Mouse (Mus musculus) urinary bladder, postnatal 25 days (tissue): ENCODE data around the gene Tmx1.

Source experiments
- DNase-seq: peaks from one replicate; pipeline ENCODE4 v3.0.0; 2022; ENCODE audit warnings: low spot score

Tmx1 gene

GRCm38 (mm10) chr12:70452726-70453645 is at the start of gene Tmx1:
Tmx1 (plus strand) TSS chr12:70453095.
- DNase-seq, result peak; percentile 99

GRCm38 (mm10) chr12:70404327-70404726 is 48.6 kb upstream of the Tmx1 start:
- no peak for DNase-seq

GRCm38 (mm10) chr12:70408396-70408795 is 44.5 kb upstream of the Tmx1 start:
- no peak for DNase-seq

- DNase-seq, result no peak
Measured at GRCm38 (mm10) chr12:70409600-70409999, 43.3 kb upstream of the Tmx1 start.

- DNase-seq, result no peak
Measured at GRCm38 (mm10) chr12:70420216-70420615, 32.7 kb upstream of the Tmx1 start.

- no peak for DNase-seq
Measured at GRCm38 (mm10) chr12:70421028-70421427, 31.9 kb upstream of the Tmx1 start.

GRCm38 (mm10) chr12:70422322-70423118 is 30.4 kb upstream of the Tmx1 start:
- no peak for DNase-seq

- no peak for DNase-seq
Measured at GRCm38 (mm10) chr12:70427885-70428284, 25.0 kb upstream of the Tmx1 start.

- no peak for DNase-seq
Measured at GRCm38 (mm10) chr12:70429637-70430036, 23.3 kb upstream of the Tmx1 start.

- peak; percentile 16 for DNase-seq
Measured at GRCm38 (mm10) chr12:70430307-70430950, 22.5 kb upstream of the Tmx1 start.

- DNase-seq, result no peak
Measured at GRCm38 (mm10) chr12:70431428-70431827, 21.5 kb upstream of the Tmx1 start.

- DNase-seq, result no peak
Measured at GRCm38 (mm10) chr12:70449961-70450360, 2.9 kb upstream of the Tmx1 start.

GRCm38 (mm10) chr12:70451533-70451932 is 1.4 kb upstream of the Tmx1 start:
- no peak for DNase-seq

GRCm38 (mm10) chr12:70452143-70452542 is 752 bp upstream of the Tmx1 start:
- DNase-seq, result no peak

GRCm38 (mm10) chr12:70455226-70455625 is 2.3 kb downstream of the Tmx1 start:
- no peak for DNase-seq

GRCm38 (mm10) chr12:70459546-70459945 is 6.7 kb downstream of the Tmx1 start:
- DNase-seq, result no peak

- DNase-seq, result no peak
Measured at GRCm38 (mm10) chr12:70464016-70464415, 11.1 kb downstream of the Tmx1 start.

- DNase-seq, result no peak
Measured at GRCm38 (mm10) chr12:70475336-70475735, 22.4 kb downstream of the Tmx1 start.

- no peak for DNase-seq
Measured at GRCm38 (mm10) chr12:70476884-70477576, 24.1 kb downstream of the Tmx1 start.

GRCm38 (mm10) chr12:70477593-70478287 is 24.8 kb downstream of the Tmx1 start:
- DNase-seq, result no peak

- DNase-seq, result no peak
Measured at GRCm38 (mm10) chr12:70485956-70486355, 33.1 kb downstream of the Tmx1 start.
